Mouse (Mus musculus) frontal cortex, postnatal 25 days (tissue): Measurements from ENCODE around the gene Pdcd2l.
"Not testable (repeated sequence)": the region's sequence is repeated elsewhere in the genome, so short reads cannot be mapped to it uniquely, and the experiment has no call there.

Experiments used
- DNase-seq, 2 experiments: peaks; one replicate each; pipeline ENCODE4 v3.0.0; 2022; ENCODE audit warnings: low spot score in 2 of 2

The Pdcd2l gene

DNA sequence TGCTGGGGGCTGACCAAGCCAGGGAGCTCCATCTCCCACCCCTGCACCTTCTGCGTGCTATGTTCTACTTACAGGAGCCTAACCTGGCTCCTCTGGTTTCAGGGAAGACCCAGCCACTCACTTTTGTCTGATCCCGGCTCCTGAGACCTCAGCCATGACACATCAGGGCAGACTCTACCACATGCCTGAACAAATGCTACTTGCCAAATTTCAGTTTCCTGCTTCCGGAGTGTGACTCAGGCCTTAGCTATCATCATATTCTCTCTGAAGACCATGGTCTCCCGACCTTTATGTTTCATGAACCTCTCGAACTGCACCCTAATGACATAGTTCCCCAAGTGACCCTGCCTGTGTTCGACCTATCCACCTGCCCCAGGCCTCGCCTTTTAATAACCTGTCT, 16.8 kb upstream of the Pdcd2l start:
- no peak for DNase-seq

DNA sequence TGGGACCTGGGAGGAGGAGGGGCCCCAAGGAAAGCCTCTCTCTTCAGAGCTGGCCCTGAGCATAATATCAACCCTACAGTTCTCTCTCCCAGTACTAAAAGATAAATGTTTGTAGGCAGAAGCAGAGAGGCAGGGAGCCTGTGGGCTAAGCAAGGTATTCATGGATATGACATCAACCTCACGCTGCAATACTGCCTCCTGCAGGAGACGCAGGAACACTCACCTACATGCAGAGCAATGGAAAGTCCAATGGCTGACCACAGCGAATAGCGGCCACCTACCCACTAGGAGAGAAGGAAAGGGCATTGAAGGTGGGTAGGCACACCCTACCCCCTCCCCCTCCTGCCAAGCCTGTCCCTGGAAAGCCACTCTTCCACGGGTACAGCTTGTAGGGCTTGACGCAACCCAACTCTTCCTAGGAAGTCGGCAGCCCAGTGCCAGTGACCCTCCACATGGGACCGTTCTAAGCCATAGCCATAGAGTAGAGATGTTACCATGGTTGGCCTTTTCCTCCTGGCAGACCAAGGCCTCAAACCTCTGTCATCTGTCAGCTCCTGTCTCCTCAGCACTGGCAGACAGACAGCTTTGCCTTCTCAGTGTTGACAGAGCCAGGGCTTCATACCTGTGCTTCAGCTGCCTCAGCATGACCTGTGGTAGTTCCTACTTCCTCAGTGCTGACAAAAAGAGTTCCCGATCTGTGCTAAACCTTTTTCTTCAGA, 11.7 kb upstream of the Pdcd2l start:
- no peak for DNase-seq

DNA sequence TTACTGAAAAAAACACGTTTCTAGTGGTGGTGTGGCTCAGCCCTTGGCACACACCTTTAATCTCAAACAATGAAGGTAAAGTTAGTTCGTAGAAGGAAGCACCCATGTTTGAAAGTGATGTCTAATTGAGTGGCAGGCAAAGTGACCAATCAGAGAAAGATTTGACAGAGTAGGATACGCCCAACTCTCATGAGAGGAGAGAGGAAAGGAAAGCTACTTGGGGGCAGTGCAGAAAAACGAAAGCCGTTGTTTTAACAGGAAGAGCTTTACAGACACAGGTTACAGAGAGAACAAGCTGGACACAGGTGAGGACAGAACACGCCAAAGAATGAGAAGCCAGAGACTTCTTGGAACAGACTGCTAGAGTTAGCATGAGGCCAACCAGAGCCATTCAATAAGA, 9.9 kb upstream of the Pdcd2l start:
- DNase-seq = no peak

DNA sequence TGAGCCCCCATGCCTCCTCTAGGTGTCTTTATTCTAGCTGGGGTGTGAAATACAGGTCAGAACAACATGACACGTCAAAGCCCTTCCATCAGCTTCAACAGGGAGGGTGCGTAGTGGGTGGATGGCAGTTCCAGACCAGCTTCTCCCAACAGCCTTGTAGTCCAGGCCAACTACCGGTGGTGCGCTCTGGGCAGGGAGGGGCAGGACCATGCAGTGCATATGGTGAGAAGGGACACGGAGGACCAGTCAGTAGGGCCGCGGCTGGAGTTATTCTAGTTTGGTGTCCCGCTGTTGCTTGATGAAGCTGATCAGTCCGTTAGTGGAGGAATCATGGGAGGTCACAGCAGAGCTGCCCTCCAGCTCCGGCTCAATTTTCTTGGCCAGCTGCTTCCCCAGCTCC, 5.7 kb upstream of the Pdcd2l start:
- DNase-seq = not testable (repeated sequence)

DNA sequence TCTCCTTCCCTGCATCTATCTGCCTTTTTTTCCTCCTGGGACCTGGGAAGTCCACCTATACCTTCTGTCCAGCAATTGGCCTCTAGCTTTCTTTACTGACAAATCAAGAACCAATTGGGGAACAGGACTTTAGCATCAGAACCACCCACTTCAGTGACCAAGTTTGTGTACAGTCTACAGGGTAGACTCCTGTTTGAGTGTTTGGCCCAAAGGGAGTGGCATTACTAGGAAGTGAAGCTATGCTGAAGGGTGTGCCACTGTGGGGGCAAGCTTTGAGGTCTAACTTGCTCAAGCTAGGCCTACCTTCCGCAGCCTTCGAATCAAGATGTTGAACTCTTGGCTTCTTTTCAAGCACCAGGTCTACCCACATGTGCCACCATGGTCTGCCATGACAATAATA, 4.4 kb upstream of the Pdcd2l start:
- DNase-seq = no peak

DNA sequence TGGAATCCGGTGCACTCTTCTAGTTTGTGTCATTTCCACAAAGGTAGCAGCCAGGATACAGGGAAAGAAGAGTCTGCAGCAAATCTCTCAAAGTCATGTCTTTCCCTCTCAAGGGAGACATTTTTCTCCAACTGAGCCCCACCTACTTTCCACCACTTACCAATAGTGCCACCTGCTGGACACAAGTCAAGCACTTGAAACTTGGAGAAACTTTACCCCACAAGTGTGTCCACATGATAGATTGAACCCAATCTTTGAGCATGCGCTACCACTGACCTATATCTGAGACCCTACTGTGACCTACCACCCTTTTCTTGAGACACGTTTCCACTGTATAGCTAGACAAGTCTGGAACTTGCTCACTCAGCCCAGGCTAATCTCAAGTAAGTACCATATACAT, 1.9 kb upstream of the Pdcd2l start:
- DNase-seq = no peak

DNA sequence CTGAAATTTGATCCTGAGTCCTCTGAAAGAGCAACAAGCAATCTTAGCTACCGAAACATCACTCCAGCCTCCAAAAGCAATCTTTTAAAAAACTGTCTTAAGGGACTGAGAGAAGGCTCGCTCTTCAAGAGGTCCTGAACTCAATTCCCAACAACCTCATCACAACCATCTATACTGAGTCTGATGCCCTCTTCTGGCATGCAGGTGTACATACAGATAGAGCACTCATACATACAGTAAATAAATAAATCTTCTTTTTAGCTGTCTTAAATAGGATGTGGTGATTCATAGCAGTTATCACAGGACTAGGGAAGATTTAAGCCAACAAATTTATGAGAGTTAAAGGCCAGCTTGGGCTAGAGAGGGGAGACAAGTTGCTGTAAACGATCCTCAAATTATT, 829 bp downstream of the Pdcd2l start:
- no peak for DNase-seq

DNA sequence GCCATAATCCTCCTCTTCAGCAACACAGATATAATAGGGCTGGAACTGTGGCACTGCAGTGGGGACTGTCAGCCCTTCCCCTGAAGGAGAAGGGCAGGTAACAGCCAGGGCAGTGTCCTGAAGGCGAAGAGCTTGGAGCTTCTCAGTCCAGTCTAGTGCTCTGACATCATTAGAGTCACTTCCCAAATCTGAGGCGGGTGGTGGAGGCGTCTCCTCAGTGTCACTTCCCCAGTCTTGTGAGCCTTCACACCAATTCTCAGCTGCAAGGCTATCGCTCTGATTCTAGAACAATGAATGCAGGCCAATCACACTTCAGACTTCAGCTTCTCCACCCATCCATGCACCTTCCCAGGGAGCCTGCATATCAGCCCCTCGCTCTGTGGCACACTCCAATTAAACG, 3.6 kb downstream of the Pdcd2l start:
- DNase-seq = no peak

DNA sequence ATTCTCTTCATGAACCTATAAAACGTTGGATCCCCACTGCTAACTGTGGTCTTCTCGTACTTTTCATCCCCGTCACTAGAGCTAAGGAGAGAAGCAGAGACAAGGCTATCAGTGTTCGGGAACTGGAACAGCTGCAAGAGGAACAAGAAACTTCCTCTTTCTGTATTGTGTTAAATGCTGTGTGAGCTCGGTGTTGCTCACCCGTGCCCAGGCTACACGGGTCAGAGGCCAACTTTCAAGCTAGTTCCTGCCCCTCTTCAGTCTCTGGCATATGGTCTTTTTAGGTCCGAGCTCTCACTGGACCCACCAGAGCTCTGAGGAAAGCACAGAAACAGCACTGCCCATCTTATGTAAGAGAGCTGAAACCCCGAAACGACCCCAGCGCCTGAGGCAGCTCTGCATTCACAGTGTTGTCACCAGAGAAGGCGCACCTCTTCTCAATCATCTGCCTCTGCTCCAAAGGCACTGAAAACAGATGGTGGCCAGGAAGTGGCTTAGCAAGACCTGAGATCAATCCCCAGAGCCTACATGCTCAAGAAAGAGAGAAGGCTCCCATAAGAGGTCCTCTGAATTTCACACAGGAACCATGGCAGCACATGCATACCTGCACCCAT, 7.0 kb downstream of the Pdcd2l start:
- DNase-seq = no peak

DNA sequence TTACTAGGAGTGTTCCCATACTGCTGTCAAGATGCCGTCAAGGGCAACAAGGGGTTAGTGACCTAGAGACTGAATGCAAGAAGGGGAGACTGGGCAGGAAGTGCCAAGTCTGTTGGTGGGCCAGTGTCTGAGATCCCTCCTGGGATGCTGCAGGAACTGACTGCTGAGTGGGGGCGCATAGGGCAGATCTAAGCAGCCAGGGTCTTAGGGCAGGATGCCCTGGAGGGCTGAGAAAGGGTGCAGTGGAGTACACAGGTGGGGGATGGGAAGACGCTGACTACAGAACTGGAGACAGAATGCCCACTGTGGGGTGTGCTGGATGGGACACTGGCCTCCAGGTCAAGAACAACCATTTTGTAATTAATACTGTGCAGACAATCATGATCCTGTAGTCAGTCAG, 12.7 kb downstream of the Pdcd2l start:
- no peak for DNase-seq

DNA sequence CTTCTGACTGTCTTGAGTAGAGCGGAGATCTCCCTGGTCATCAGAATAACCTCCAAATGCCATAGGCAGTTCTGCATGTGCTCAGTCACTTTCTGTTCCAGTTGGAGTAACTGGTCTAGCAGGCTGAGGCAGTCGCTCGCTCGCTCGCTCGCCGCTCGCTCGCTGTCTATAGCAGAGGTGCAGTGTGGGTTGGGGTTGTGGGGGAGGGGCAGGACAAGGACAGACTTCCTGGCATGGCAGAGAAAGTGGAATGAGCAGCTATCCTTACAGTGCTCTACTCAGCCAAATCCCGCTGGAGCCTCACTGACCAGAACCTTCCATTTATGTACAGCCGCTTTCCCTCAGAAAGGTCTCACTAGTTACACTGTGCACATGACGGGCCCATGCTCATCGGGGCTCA, 13.1 kb downstream of the Pdcd2l start:
- DNase-seq = no peak

DNA sequence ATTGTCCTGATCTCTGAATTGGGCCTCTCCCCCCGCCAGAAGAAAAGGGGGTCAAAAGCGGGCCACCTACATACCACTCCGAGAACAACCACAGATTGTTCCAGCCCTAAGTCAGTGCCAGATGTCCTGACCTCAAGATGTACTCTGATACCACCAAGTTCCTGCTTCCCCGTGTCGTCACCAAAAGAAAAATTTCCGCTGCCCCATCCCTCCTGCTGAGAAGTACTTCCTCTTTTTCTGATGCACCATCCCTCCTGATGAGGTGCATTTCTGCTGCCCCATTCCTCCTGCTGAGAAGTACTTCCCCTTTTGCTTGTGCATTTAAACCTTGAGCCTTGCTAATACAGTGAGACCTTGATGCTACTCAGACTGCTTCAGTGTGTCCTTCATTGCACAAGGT, 20.2 kb downstream of the Pdcd2l start:
- not testable (repeated sequence) for DNase-seq

DNA sequence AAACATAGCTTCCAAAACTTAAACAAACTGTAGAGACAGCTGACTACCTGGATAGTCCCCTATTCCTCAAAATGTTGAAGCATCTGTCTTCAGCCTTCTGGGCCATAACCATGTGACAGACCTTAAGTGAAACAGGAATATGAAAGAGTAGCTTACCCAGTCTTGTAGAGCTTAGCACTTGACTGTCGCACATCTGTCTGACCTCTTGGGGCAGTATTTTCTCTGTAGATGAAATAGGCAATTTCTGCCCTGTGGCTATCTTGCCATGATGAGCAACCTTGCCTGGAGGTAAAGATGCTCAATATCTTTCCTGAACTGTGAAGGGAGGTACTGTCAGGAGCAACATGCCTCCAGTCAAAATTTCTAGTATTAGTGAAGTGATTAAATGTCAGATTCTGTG, 24.2 kb downstream of the Pdcd2l start:
- no peak for DNase-seq

DNA sequence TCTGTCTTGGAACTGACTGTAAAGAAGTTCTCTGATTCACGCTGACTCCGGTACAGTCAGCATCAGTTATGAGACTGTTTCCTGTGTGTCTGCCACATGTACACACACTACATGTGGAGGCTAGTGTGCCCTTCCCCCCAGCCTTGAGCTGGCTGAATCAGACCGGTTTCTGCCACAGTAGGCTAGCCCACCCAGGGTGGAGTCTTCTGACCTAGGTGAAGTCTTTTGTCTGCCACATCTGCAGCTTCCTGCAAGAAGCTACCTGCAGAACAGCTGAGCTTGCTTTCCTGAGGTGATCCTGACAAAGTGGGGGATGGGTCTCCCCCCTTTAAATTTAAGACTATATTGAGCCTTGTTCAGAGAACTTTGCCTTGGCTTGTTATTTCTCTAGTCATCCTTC, 27.0 kb downstream of the Pdcd2l start, which contains the start of gene Uba2:
TSS of gene Uba2 (minus strand) at position 146 of the 400 bp plus-strand sequence.
- no peak for DNase-seq

DNA sequence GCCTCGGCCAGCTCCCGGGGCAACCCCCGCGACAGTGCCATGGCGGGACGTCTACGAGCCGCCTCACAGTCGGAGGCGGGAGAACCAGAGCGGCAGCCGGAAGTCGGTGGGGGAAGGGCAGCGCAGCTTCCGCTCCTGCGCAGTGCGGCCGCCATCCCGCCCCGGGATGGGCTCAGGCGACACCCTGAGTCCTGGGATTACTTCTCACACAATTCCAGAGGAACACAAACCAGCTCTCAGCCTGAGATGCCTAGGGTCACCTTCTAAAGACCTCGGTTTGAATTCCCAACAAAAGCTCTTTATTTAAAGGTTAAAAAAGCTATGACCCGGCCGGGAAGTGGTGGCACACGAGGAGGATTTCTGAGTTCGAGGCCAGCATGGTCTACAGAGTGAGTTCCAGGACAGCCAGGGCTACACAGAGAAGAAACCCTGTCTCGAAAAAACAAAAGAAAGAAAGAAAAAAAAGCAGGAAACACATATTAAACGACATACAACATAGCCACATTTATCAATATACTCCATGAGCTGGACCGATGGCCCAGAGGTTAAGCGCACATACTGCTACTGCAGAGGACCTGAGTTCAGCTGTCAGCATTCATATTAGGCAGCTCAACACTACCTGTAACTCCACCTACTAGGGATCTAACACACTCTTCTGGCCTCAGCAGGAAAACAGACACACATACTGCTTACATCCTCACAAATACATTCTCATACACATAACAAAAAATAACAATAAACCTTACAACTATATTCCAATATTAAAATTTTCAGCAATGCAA, 27.8 kb downstream of the Pdcd2l start:
- peak; percentile 89 for DNase-seq

DNA sequence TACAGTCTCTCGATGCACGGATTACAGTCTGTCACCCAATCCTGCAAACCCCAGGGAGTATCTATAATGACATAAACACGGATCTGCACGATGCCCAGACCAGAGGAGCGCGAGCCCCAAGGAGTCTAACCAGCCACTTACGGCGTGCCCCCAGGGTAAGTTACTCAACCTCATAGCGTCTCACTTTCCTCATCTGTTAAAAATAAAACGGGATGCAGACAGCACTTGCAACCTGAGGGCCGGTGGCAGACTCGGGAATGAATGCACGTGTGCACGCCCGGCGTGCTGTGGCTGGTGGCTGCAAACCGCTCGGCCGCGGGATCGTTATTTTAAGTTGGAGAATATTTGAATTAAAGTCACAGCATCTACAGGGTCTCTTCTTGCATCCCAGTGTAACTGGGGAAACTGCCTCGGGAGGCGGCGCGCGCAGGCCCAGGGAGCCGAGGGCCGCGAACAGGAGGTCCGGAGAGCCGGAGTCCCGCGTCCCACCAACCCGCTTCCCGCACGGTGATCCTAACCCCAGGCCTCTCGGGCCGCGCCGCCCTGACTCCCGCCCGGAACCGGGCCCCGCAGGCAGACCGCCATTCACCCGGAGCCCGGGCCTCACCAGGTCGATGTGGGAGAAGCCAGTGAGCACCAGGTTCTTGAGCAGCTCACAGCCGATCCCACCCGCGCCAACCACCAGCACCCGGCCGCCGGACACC, 28.5 kb downstream of the Pdcd2l start:
- DNase-seq = peak in 1 of 2 experiments; percentile 16

DNA sequence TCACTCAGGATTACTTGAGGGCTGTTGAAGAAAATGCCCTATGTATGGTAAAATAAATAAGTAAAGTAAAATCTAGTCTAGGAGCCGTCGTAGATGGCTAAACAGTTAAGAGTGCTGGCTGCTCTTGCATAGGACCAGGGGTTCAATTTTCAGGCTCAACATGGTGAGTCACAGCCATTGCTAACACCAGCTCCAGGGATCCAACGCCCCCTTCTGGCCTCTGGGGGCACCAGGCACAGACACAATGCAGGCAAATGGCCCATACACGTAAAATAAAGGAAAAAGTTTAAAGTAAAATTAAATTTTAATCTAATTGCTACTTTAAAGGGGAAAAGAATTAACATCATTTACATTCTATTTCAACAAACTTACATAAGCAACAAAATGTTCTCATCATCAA, 29.6 kb downstream of the Pdcd2l start:
- no peak for DNase-seq

DNA sequence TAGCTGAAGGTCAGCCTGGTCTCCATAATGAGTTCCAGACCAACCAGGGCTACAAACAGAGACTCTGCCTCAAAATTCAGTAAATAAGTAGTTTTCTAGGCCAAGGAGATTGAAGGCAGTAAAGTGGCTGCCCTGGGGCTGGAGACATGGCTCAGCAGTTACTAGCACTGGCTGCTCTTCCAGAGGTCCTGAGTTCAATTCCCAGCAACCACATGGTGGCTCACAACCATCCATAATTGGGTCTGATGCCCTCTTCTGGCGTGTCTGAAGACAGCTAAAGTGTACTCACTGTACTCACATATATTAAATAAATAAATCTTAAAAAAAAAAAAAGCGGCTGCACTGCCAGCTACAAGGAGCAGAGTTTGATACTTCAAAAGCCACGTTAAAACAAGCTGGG, 30.5 kb downstream of the Pdcd2l start:
- DNase-seq = no peak

DNA sequence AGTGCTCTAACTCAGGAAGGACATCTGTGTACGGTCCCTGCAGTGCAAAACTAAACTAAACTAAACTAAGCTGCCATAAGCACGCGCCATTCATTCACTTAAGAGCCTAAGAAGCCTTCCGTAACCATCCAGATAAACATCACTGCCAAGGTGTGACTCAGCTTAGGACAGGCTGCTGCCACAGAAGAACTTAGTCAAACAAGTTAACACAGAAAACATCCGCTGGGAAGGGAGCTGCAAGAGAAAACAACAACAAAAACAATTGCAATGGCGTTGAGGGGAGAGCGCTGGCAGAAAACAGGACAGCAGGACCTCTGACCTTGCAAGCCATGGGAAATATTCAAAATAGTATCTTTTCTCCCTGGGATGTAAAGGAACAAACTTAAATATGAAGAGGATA, 31.8 kb downstream of the Pdcd2l start:
- DNase-seq = no peak

DNA sequence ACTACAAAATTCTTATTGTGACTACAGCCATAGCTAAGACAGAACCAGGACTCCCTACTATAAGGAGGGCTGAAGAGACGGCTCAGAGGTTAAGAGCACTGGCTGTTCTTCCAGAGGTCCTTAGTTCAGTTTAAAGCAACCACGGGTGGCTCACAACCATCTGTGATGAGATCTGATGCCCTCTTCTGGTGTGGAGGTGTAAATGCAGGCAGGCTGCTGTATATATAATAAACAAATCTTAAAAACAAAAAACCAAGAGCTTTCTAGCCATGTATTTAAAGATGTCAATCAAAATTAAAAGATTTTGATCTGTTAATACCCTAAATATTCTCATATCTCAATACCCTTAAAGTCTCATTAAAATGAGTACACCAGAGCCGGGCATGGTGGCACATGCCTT, 37.3 kb downstream of the Pdcd2l start:
- DNase-seq = no peak

DNA sequence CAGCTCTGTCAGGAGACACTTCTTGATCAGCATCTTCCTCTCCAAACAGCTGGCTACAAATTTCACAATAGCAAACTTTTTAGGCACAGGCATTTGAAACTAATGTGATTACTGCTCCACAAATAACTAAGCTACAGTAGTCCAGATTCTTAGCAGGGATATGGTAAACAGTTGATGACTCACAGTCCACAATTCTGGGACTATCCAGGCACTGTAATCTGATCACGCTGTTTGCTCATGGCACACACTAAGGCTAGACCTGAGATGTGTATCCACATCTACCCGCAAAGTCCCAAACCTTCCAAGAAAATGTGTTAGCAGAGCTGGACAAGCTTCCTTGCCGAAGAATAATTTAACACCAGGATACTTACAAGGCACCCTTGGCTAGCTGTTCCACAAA, 38.5 kb downstream of the Pdcd2l start:
- no peak for DNase-seq

DNA sequence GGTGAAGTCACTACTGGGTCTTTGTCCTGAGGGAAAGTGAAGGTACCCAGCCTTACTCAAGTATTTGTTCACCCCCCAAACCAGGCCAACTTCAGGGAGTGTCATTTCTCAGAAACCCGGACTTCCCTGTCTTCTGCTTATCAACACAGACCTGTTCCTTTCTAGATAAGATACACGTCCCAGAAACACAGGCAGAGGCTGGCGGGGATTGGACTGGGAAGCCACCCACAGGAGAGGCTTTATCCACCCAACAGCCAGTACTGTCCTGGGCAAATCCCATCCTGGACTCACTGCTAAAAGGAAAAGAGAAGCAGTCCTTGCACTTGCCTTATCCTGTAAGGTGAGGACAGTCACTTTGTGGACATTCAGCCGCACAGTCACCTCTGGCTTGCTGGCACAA, 49.3 kb downstream of the Pdcd2l start:
- no peak for DNase-seq
